Mouse (Mus musculus): ENCODE measurements around the gene Zfp42. TPM values are rescaled to one million over a fixed set of nuclear protein-coding genes. Genes with fewer than 3 reads are reported as not detected.
"Not testable (repeated sequence)": the region's sequence is repeated elsewhere in the genome, so short reads cannot be mapped to it uniquely, and the experiment has no call there.

The Zfp42 gene
- not detected for total RNA-seq (2022)

- no peak for DNase-seq (ENCODE audit: low spot score in 2 of 2)
These were observed at the start of gene Zfp42 for GRCm38 (mm10) chr8:43306896-43307295. TSS of gene Zfp42 (minus strand) at chr8:43306980.

GRCm38 (mm10) chr8:43356069-43356770 is 49.4 kb upstream of the Zfp42 start:
- DNase-seq (ENCODE audit: low spot score in 2 of 2), result no peak

- not testable (repeated sequence) for DNase-seq (ENCODE audit: low spot score in 2 of 2)
These were observed 45.5 kb upstream of the Zfp42 start for GRCm38 (mm10) chr8:43352241-43352640.

- DNase-seq (ENCODE audit: low spot score in 2 of 2), result no peak
These were observed 31.8 kb upstream of the Zfp42 start for GRCm38 (mm10) chr8:43338555-43338954.

GRCm38 (mm10) chr8:43333465-43333864 is 26.7 kb upstream of the Zfp42 start:
- DNase-seq (ENCODE audit: low spot score in 2 of 2), result peak in 1 of 2 experiments; percentile 3

GRCm38 (mm10) chr8:43331657-43332056 is 24.9 kb upstream of the Zfp42 start:
- no peak for DNase-seq (ENCODE audit: low spot score in 2 of 2)

- DNase-seq (ENCODE audit: low spot score in 2 of 2), result no peak
These were observed 23.3 kb upstream of the Zfp42 start for GRCm38 (mm10) chr8:43329913-43330705.

GRCm38 (mm10) chr8:43328666-43329065 is 21.9 kb upstream of the Zfp42 start:
- DNase-seq (ENCODE audit: low spot score in 2 of 2), result no peak

GRCm38 (mm10) chr8:43320771-43321170 is 14.0 kb upstream of the Zfp42 start:
- DNase-seq (ENCODE audit: low spot score in 2 of 2), result no peak

- no peak for DNase-seq (ENCODE audit: low spot score in 2 of 2)
These were observed 1.4 kb upstream of the Zfp42 start for GRCm38 (mm10) chr8:43308213-43308612.

- no peak for DNase-seq (ENCODE audit: low spot score in 2 of 2)
These were observed 1.1 kb downstream of the Zfp42 start for GRCm38 (mm10) chr8:43305676-43306075.

GRCm38 (mm10) chr8:43299796-43300195 is 7.0 kb downstream of the Zfp42 start:
- no peak for DNase-seq (ENCODE audit: low spot score in 2 of 2)

- no peak for DNase-seq (ENCODE audit: low spot score in 2 of 2)
These were observed 11.0 kb downstream of the Zfp42 start for GRCm38 (mm10) chr8:43295826-43296225.

GRCm38 (mm10) chr8:43294191-43294590 is 12.6 kb downstream of the Zfp42 start:
- DNase-seq (ENCODE audit: low spot score in 2 of 2), result no peak

GRCm38 (mm10) chr8:43290424-43291111 is 16.2 kb downstream of the Zfp42 start:
- no peak for DNase-seq (ENCODE audit: low spot score in 2 of 2)

GRCm38 (mm10) chr8:43289781-43290180 is 17.0 kb downstream of the Zfp42 start:
- DNase-seq (ENCODE audit: low spot score in 2 of 2), result no peak

GRCm38 (mm10) chr8:43288840-43289239 is 17.9 kb downstream of the Zfp42 start:
- DNase-seq (ENCODE audit: low spot score in 2 of 2), result no peak

GRCm38 (mm10) chr8:43287456-43287855 is 19.3 kb downstream of the Zfp42 start:
- no peak for DNase-seq (ENCODE audit: low spot score in 2 of 2)

- DNase-seq (ENCODE audit: low spot score in 2 of 2), result no peak
These were observed 23.5 kb downstream of the Zfp42 start for GRCm38 (mm10) chr8:43283231-43283630.

GRCm38 (mm10) chr8:43278397-43278796 is 28.4 kb downstream of the Zfp42 start:
- no peak for DNase-seq (ENCODE audit: low spot score in 2 of 2)

GRCm38 (mm10) chr8:43260961-43261360 is 45.8 kb downstream of the Zfp42 start:
- DNase-seq (ENCODE audit: low spot score in 2 of 2), result no peak

GRCm38 (mm10) chr8:43257886-43258285 is 48.9 kb downstream of the Zfp42 start:
- no peak for DNase-seq (ENCODE audit: low spot score in 2 of 2)
